Mouse (Mus musculus): ENCODE results near the gene Fam240b.

- TF ChIP-seq CTCF (IDR thresholded peaks at IDR 0.05; ENCODE audit: low read depth): no peak
- no peak for TF ChIP-seq EP300 (IDR thresholded peaks at IDR 0.05; ENCODE audit: low read depth)
These were observed 5.2 kb upstream of the Fam240b start for GRCm38 (mm10) chr13:64502833-64503232.

Measured in liver, embryonic 14.5 days (tissue).